Mouse (Mus musculus): ENCODE measurements at regions not wholly inside any gene's neighbourhood (a gene's known extent, or its start where the extent isn't known, plus 50 kb on each side); places are given as distances from the start of the nearest gene placed in this dataset.

DNA sequence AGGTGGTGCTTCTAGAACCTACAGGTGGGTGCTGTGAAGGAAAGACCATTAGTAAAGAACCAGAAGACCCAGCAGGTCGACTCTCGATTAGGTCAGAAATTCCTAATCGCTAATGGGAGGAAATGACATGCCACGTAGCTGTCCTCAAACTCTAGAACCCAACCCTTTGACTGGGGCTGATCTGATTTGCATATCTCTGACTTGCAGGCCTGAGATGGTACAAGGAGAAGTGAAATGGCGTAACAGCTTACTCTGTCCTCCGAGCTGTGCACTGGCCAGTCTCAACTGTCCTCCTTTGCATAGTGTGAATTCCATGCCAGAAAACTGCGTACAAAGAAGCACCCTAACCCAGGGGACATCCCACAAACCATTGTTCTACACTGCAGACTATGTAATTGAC lies 182.4 kb upstream of the Sdk2 start:
- TF ChIP-seq HCFC1 (IDR thresholded peaks at IDR 0.05; ENCODE audit: borderline replicate concordance, insufficient read depth, low read length) (no peak), ZNF384 (IDR thresholded peaks at IDR 0.05; ENCODE audit: low read depth, low read length) (no peak), ZC3H11A (IDR thresholded peaks at IDR 0.05; ENCODE audit: borderline replicate concordance, low read depth, low read length) (no peak), MAFK (IDR thresholded peaks at IDR 0.05; ENCODE audit: insufficient read depth, low read depth, low read length) (no peak)

Measured in ES-E14 (cell line).